Comparison of ENCODE assay signal across 8 mouse cellular contexts in the genomic region with DNA sequence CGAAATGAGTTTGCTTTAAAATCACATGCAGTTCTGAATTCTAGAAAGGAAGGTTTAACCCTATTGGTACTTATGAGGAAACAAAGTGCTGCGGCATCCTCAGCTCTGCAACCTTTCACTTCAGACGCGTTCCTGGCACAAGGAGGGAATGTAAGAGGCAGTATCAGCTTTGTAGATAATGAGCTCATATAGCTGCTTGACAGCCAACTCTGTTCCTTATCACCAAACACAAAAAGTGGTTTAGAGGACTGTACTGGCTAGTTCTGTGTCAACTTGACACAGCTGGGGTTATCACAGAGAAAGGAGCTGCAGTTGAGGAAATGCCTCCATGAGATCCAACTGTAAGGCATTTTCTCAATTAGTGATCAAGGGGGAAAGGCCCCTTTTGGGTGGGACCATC. TPM values are rescaled to one million over a fixed set of nuclear protein-coding genes. Genes with fewer than 3 reads are reported as not detected.
DNase-seq lines count a peak whose midpoint lies in the region; ATAC-seq and TF ChIP-seq lines count a peak whose summit lies in the region.
"Not testable (repeated sequence)": the region's sequence is repeated elsewhere in the genome, so short reads cannot be mapped to it uniquely, and the experiment has no call there.

No protein-coding gene starts in this region.

- peak overlapping the region; percentile 83 for H3K27ac ChIP-seq in MEL (ENCODE audit: control insufficient read depth, low read depth, low read length)
- peak overlapping the region; percentile 74 for H3K27ac ChIP-seq in heart, embryonic 13.5 days (replicated peaks)
- H3K27ac ChIP-seq in heart, postnatal 0 days (ENCODE audit: low read depth), result peak overlapping the region; percentile 51
- peak overlapping the region; percentile 77 for H3K27ac ChIP-seq in liver, embryonic 11.5 days (ENCODE audit: low read depth, low read length)
- peak overlapping the region; percentile 56 for H3K27ac ChIP-seq in liver, embryonic 15.5 days (replicated peaks)

- DNase-seq in MEL (ENCODE audit: low read depth, low spot score), result peak; percentile 82
- peak; percentile 26 to 43 for DNase-seq in heart, adult 18-20 months
- DNase-seq in heart, postnatal 0 days (ENCODE audit: low spot score), result peak; percentile 64
- not testable (repeated sequence) for DNase-seq in liver, embryonic 11.5 days (ENCODE audit: low spot score)

- TF ChIP-seq EP300 in MEL (IDR thresholded peaks at IDR 0.05; ENCODE audit: low read depth in 1 of 2, low read length in 2 of 2), result peak; percentile 77 to 83
- 0 out of 2 replicates have a peak, but pooled peaks have one; percentile 33 for TF ChIP-seq EP300 in heart, postnatal 0 days (IDR thresholded peaks at IDR 0.05; ENCODE audit: low read depth)

- H3K27me3 ChIP-seq in MEL (ENCODE audit: control insufficient read depth in 1 of 2, insufficient read depth in 2 of 2, low read length in 2 of 2); heart, embryonic 13.5 days (replicated peaks); heart, postnatal 0 days (ENCODE audit: control insufficient read depth, insufficient read depth, low read length); liver, embryonic 11.5 days (replicated peaks; ENCODE audit: control insufficient read depth, insufficient read depth, low read length); liver, embryonic 15.5 days: not testable (repeated sequence)

- H3K9me3 ChIP-seq in MEL (replicated peaks; ENCODE audit: insufficient read depth, low read length); heart, embryonic 13.5 days; heart, postnatal 0 days (replicated peaks; ENCODE audit: control insufficient read depth, low read length); liver, embryonic 11.5 days (ENCODE audit: control insufficient read depth, low read length); liver, embryonic 15.5 days (replicated peaks): not testable (repeated sequence)

- TF ChIP-seq POLR2A in MEL (IDR thresholded peaks at IDR 0.05; ENCODE audit: control insufficient read depth in 1 of 2, insufficient read depth in 1 of 2, low read depth in 1 of 2, low read length in 2 of 2, poor library complexity in 1 of 2), result not testable (repeated sequence)

- TF ChIP-seq CTCF in MEL (IDR thresholded peaks at IDR 0.05 in 2 of 3, conservative IDR thresholded peaks at IDR 0.05 in 1 of 3; ENCODE audit: control insufficient read depth in 1 of 3, insufficient read depth in 1 of 3, low read depth in 2 of 3, low read length in 3 of 3, poor library complexity in 1 of 3, severe bottlenecking in 1 of 3); heart, postnatal 0 days (IDR thresholded peaks at IDR 0.05; ENCODE audit: low read depth): not testable (repeated sequence)

- TF ChIP-seq RAD21 in MEL (IDR thresholded peaks at IDR 0.05; ENCODE audit: low read depth, low read length), result not testable (repeated sequence)

- not testable (repeated sequence) for H3K9ac ChIP-seq in MEL (ENCODE audit: control insufficient read depth, low read depth, low read length, poor library complexity, severe bottlenecking); heart, embryonic 13.5 days; heart, postnatal 0 days (replicated peaks; ENCODE audit: low read depth, low read length); liver, embryonic 11.5 days (ENCODE audit: low read depth, low read length); liver, embryonic 15.5 days

- not testable (repeated sequence) for H3K4me3 ChIP-seq in MEL (ENCODE audit: control insufficient read depth in 1 of 2, insufficient read depth in 1 of 2, low read depth in 2 of 2, low read length in 2 of 2); heart, embryonic 13.5 days; heart, postnatal 0 days (ENCODE audit: low read depth, low read length); liver, embryonic 11.5 days (ENCODE audit: low read depth, low read length); liver, embryonic 15.5 days (replicated peaks)

- not testable (repeated sequence) for H3K79me2 ChIP-seq in MEL (ENCODE audit: control insufficient read depth, insufficient read depth, low read length, poor library complexity)

- peaks cover 0 to 14% of the 10 kb centered on the region in 2 experiments; a peak in 2 of 4 replicates for H3K36me3 ChIP-seq in MEL (ENCODE audit: control insufficient read depth in 1 of 2, insufficient read depth in 2 of 2, low read length in 2 of 2)
- peaks cover 25% of the 10 kb centered on the region for H3K36me3 ChIP-seq in heart, embryonic 13.5 days
- peaks cover 19% of the 10 kb centered on the region for H3K36me3 ChIP-seq in heart, postnatal 0 days (replicated peaks; ENCODE audit: control insufficient read depth, insufficient read depth, low read length)
- H3K36me3 ChIP-seq in liver, embryonic 11.5 days (ENCODE audit: control insufficient read depth, insufficient read depth, low read length); liver, embryonic 15.5 days (replicated peaks): not testable (repeated sequence)

- peak overlapping the region; percentile 34 for H3K4me2 ChIP-seq in heart, embryonic 13.5 days
- peak overlapping the region; percentile 20 for H3K4me2 ChIP-seq in heart, postnatal 0 days (ENCODE audit: low read depth, low read length)
- H3K4me2 ChIP-seq in liver, embryonic 11.5 days, result peak overlapping the region; percentile 10; the same call in 1 of the 2 replicates
- peak overlapping the region; percentile 3 for H3K4me2 ChIP-seq in liver, embryonic 15.5 days

- not testable (repeated sequence) for H3K4me1 ChIP-seq in MEL (ENCODE audit: control insufficient read depth in 1 of 2, insufficient read depth in 2 of 2, low read length in 2 of 2); liver, embryonic 11.5 days (replicated peaks; ENCODE audit: control insufficient read depth, insufficient read depth, low read length)
- H3K4me1 ChIP-seq in heart, embryonic 13.5 days, result peaks cover 47% of the 10 kb centered on the region
- peaks cover 25% of the 10 kb centered on the region for H3K4me1 ChIP-seq in heart, postnatal 0 days (ENCODE audit: control insufficient read depth, insufficient read depth)
- H3K4me1 ChIP-seq in liver, embryonic 15.5 days (replicated peaks), result peaks cover 12% of the 10 kb centered on the region

- 9% methylated on average over 4 of the region's 4 CpGs for WGBS in heart, embryonic 13.5 days
- WGBS in heart, postnatal 0 days, result 20% methylated on average over 4 of the region's 4 CpGs
- WGBS in liver, embryonic 11.5 days, result 32% methylated on average over 4 of the region's 4 CpGs
- 36% methylated on average over 4 of the region's 4 CpGs for WGBS in liver, embryonic 15.5 days (ENCODE audit: insufficient replicate concordance)

- peak; percentile 72 for ATAC-seq in erythroblast, adult 5-6 weeks (replicated peaks; ENCODE audit: low FRiP score, poor library complexity, severe bottlenecking)
- 0 out of 2 replicates have a peak, but pooled peaks have one; percentile 25 for ATAC-seq in heart, embryonic 13.5 days (ENCODE audit: extremely low read depth, insufficient number of reproducible peaks, low FRiP score, low TSS enrichment)
- ATAC-seq in heart, postnatal 0 days (ENCODE audit: insufficient read depth, low read depth), result peak; percentile 69
- ATAC-seq in liver, embryonic 11.5 days (replicated peaks; ENCODE audit: low FRiP score), result peak; percentile 97
- peak; percentile 95 for ATAC-seq in liver, embryonic 15.5 days (ENCODE audit: insufficient read depth)
- ATAC-seq in megakaryocyte-erythroid progenitor cell, adult 5-6 weeks (replicated peaks; ENCODE audit: low FRiP score, low TSS enrichment, poor library complexity, severe bottlenecking), result peak; percentile 96

TF ChIP-seq in MEL, 35 proteins besides CTCF, POLR2A, EP300 and RAD21:
- TF ChIP-seq GATA1 (IDR thresholded peaks at IDR 0.05; ENCODE audit: low read depth, low read length), result peak; percentile 89
- TF ChIP-seq TCF12 (IDR thresholded peaks at IDR 0.05; ENCODE audit: low read depth, low read length), result peak; percentile 78
- peak; percentile 92 for TF ChIP-seq ETS1 (IDR thresholded peaks at IDR 0.05; ENCODE audit: low read depth, low read length)
- 0 out of 2 replicates have a peak, but pooled peaks have one; percentile 11 for TF ChIP-seq TAL1 (IDR thresholded peaks at IDR 0.05; ENCODE audit: low read length)

RNA-seq across cellular contexts. Expression of gene Lysmd4, which starts 48.1 kb away (rescaled TPM):
- total RNA-seq in MEL (2012; rRNA removed), result 5.0 and 5.2 TPM in 2 replicates
- polyA plus RNA-seq in MEL (2012; ENCODE audit: insufficient read depth in 1 of 2, insufficient read length in 2 of 2, low read depth in 1 of 2, low replicate concordance in 2 of 2, missing spikeins in 1 of 2), result 1 to 10 TPM in 1 of 2 experiments, not detected in 1; 7.9 TPM
- 6.1 TPM in 1 of 2 replicates, not detected in the other for total RNA-seq in erythroblast, adult 5-6 weeks (2015; ENCODE audit: low replicate concordance)
- 2.1 and 2.5 TPM in 2 replicates for total RNA-seq in erythroblast, adult 5-6 weeks (2017; ENCODE audit: low replicate concordance)
- 10 to 100 TPM; 15.2 to 18.1 TPM for total RNA-seq in heart, adult 18-20 months (2021)
- 12.2 and 12.7 TPM in 2 replicates for polyA plus RNA-seq in heart, embryonic 13.5 days (2015; fragmentation: Nextera tagmentation; extraction: Ambion mirVana)
- 15.1 and 15.9 TPM in 2 replicates for total RNA-seq in heart, postnatal 0 days (2014; rRNA removed; ENCODE audit: low replicate concordance)
- polyA plus RNA-seq in heart, postnatal 0 days (2015; fragmentation: Nextera tagmentation; extraction: Ambion mirVana), result 14.8 and 15.0 TPM in 2 replicates
- 6.1 and 6.5 TPM in 2 replicates for polyA plus RNA-seq in liver, embryonic 11.5 days (2014; fragmentation: Nextera tagmentation; extraction: Ambion mirVana)
- 3.2 and 4.0 TPM in 2 replicates for polyA plus RNA-seq in liver, embryonic 15.5 days (2015; fragmentation: Nextera tagmentation; extraction: Ambion mirVana)
- 4.8 TPM in 2 replicates for total RNA-seq in megakaryocyte-erythroid progenitor cell, adult 5-6 weeks (2014; fragmentation: Nextera tagmentation)
- total RNA-seq in megakaryocyte-erythroid progenitor cell, adult 5-6 weeks (2017), result 1.7 and 4.3 TPM in 2 replicates

Comparison
In these comparisons a context has a peak if more than half of its experiments do, and no peak if none do; other contexts are left out.
1. ATAC-seq: peak in every context shown above with its lines; median percentile 97 in liver, embryonic 11.5 days; 96 in megakaryocyte-erythroid progenitor cell, adult 5-6 weeks; 95 in liver, embryonic 15.5 days; 72 in erythroblast, adult 5-6 weeks; 69 in heart, postnatal 0 days; 25 in heart, embryonic 13.5 days.